Mouse (Mus musculus): ENCODE measurements at regions not wholly inside any gene's neighbourhood (a gene's known extent, or its start where the extent isn't known, plus 50 kb on each side); places are given as distances from the start of the nearest gene placed in this dataset.

- no peak for TF ChIP-seq CTCF (IDR thresholded peaks at IDR 0.05; ENCODE audit: insufficient read depth, low read length)
- TF ChIP-seq POLR2A (IDR thresholded peaks at IDR 0.05; ENCODE audit: borderline replicate concordance, extremely low read depth, low read depth, low read length), result no peak
Observed at GRCm38 (mm10) chr12:54311896-54312521, 108.3 kb upstream of the Egln3 start.

Measured in lung, adult 2 months (tissue).